Mouse (Mus musculus) embryonic facial prominence, embryonic 12.5 days (tissue): ENCODE measurements around the gene Diras1. TPM values are rescaled to one million over a fixed set of nuclear protein-coding genes. Genes with fewer than 3 reads are reported as not detected.

Source experiments
- ATAC-seq: fragments of 200-750 bp; cut with Nextera tagmentation; 2 replicates; pipeline ENCODE4 v1.8.0; 2017; ENCODE audit not compliant: insufficient number of reproducible peaks, insufficient read depth, low FRiP score, low TSS enrichment
- H3K27ac ChIP-seq: fragments of 300-500 bp; sonication (generic); 2 replicates; pipeline ENCODE4 v1.5.1; 2016; ENCODE audit warnings: mild to moderate bottlenecking
- H3K27me3 ChIP-seq: fragments of 300-500 bp; sonication (generic); 2 replicates; pipeline ENCODE4 v1.6.1; 2016; ENCODE audit warnings: mild to moderate bottlenecking, moderate library complexity
- H3K36me3 ChIP-seq: fragments of 300-500 bp; sonication (generic); 2 replicates; pipeline ENCODE4 v1.6.1; 2016; ENCODE audit warnings: mild to moderate bottlenecking
- H3K4me1 ChIP-seq: fragments of 300-500 bp; sonication (generic); 2 replicates; pipeline ENCODE4 v1.6.1; 2016
- H3K4me2 ChIP-seq: fragments of 300-500 bp; sonication (generic); replicated peaks from 2 replicates; pipeline ENCODE4 v1.6.1; 2016; ENCODE audit warnings: mild to moderate bottlenecking, moderate library complexity
- H3K4me3 ChIP-seq: fragments of 300-500 bp; sonication (generic); 2 replicates; pipeline ENCODE4 v1.5.1; 2016; ENCODE audit warnings: mild to moderate bottlenecking
- H3K9ac ChIP-seq: fragments of 300-500 bp; sonication (generic); 2 replicates; pipeline ENCODE4 v1.6.1; 2016; ENCODE audit warnings: mild to moderate bottlenecking, moderate library complexity
- H3K9me3 ChIP-seq: fragments of 300-500 bp; sonication (generic); 2 replicates; pipeline ENCODE4 v1.6.1; 2016; ENCODE audit warnings: mild to moderate bottlenecking, moderate library complexity
- WGBS: fragments of 180-500 bp; shearing (Covaris S2); methylation state at CpG from one replicate; pipeline ENCODE4 v1.1.7; 2016; 5-methylcytosine and 5-hydroxymethylcytosine counted together
- polyA plus RNA-seq: library from polyadenylated mRNA; unstranded; fragments of >200 nt; fragmentation: Nextera tagmentation; extraction: Ambion mirVana; gene quantifications from 2 replicates; pipeline ENCODE4 v1.2.1, GENCODE M21; 2016

The Diras1 gene
- polyA plus RNA-seq, 1 experiment from 2014 or later: 1.9 TPM

DNA sequence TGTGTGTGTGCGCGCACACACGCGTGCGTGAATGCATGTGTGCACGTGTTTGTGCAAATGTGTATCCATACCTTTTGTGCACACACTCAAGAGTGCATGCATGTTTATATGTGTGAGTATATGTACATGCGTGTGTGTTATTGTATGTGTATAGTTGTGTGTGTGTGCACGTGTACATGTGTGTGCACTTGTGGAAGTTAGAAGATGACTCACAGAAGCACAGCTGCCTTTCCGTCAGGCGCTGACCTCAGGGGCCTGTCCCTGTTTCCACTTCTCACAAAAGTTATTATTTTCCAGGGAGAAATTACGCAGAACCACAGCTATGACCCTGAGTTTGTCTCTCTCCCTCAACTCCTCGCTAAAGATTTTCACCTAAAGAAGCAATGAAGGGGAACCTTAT lies 41.2 kb downstream of the Diras1 start:
- Histone ChIP-seq H3K27me3 (peaks cover 39% of the 10 kb centered on the region), H3K27ac (no peak overlapping the region), H3K36me3 (no peaks in the 10 kb centered on the region), H3K4me2 (no peak overlapping the region), H3K4me3 (no peak overlapping the region), H3K9ac (no peak overlapping the region), H3K9me3 (no peaks in the 10 kb centered on the region), H3K4me1 (peaks cover 15% of the 10 kb centered on the region)
- 85% methylated on average over 12 of the region's 12 CpGs for WGBS
- ATAC-seq: no peak

GRCm38 (mm10) chr10:80982381-80982780 lies 43.1 kb downstream of the Diras1 start:
- no peak; the same call in 1 of the 2 replicates for ATAC-seq
- Histone ChIP-seq H3K4me3 (no peak overlapping the region), H3K4me1 (peaks cover 8% of the 10 kb centered on the region), H3K27ac (no peak overlapping the region), H3K9me3 (no peaks in the 10 kb centered on the region), H3K4me2 (no peak overlapping the region), H3K36me3 (no peaks in the 10 kb centered on the region), H3K27me3 (peaks cover 32% of the 10 kb centered on the region), H3K9ac (no peak overlapping the region)
- WGBS: 60% methylated on average over 4 of the region's 4 CpGs

- no peak overlapping the region for H3K27ac ChIP-seq
- H3K4me1 ChIP-seq: peaks cover 8% of the 10 kb centered on the region
- 62% methylated on average over 7 of the region's 7 CpGs for WGBS
- H3K27me3 ChIP-seq: peaks cover 28% of the 10 kb centered on the region
- ATAC-seq: no peak
- no peaks in the 10 kb centered on the region for H3K9me3 ChIP-seq
- H3K4me3 ChIP-seq: no peak overlapping the region
- no peak overlapping the region for H3K9ac ChIP-seq
- H3K36me3 ChIP-seq: no peaks in the 10 kb centered on the region
- H3K4me2 ChIP-seq: no peak overlapping the region
Observed at GRCm38 (mm10) chr10:80981564-80982112, 43.8 kb downstream of the Diras1 start.

- H3K9ac ChIP-seq: no peak overlapping the region
- H3K4me2 ChIP-seq: no peak overlapping the region
- H3K4me3 ChIP-seq: no peak overlapping the region
Observed at GRCm38 (mm10) chr10:80975478-80975877, 50.0 kb downstream of the Diras1 start.

GRCm38 (mm10) chr10:80973722-80974121 lies 51.7 kb downstream of the Diras1 start:
- Histone ChIP-seq H3K36me3 (no peaks in the 10 kb centered on the region), H3K4me1 (peaks cover 10% of the 10 kb centered on the region), H3K27ac (no peak overlapping the region), H3K9me3 (no peaks in the 10 kb centered on the region), H3K27me3 (no peaks in the 10 kb centered on the region), H3K4me3 (no peak overlapping the region), H3K4me2 (no peak overlapping the region), H3K9ac (no peak overlapping the region)
- WGBS: 75% methylated on average over 1 of the region's 1 CpGs
- ATAC-seq: no peak

More at GRCm38 (mm10) chr10:80975478-80975877, 50.0 kb downstream of the Diras1 start:
- no peak for ATAC-seq
- Histone ChIP-seq H3K4me1 (peaks cover 10% of the 10 kb centered on the region), H3K9me3 (no peaks in the 10 kb centered on the region), H3K27ac (no peak overlapping the region), H3K27me3 (no peaks in the 10 kb centered on the region), H3K36me3 (no peaks in the 10 kb centered on the region)
- 88% methylated on average over 11 of the region's 11 CpGs for WGBS

GRCm38 (mm10) chr10:80972071-80972987 lies 53.1 kb downstream of the Diras1 start:
- 47% methylated on average over 11 of the region's 11 CpGs for WGBS
- H3K36me3 ChIP-seq: no peaks in the 10 kb centered on the region
- H3K4me2 ChIP-seq: no peak overlapping the region
- no peak overlapping the region for H3K4me3 ChIP-seq
- peaks cover 11% of the 10 kb centered on the region for H3K4me1 ChIP-seq
- no peak for ATAC-seq
- no peak overlapping the region for H3K9ac ChIP-seq
- H3K9me3 ChIP-seq: no peaks in the 10 kb centered on the region
- no peak overlapping the region for H3K27ac ChIP-seq
- no peaks in the 10 kb centered on the region for H3K27me3 ChIP-seq

DNA sequence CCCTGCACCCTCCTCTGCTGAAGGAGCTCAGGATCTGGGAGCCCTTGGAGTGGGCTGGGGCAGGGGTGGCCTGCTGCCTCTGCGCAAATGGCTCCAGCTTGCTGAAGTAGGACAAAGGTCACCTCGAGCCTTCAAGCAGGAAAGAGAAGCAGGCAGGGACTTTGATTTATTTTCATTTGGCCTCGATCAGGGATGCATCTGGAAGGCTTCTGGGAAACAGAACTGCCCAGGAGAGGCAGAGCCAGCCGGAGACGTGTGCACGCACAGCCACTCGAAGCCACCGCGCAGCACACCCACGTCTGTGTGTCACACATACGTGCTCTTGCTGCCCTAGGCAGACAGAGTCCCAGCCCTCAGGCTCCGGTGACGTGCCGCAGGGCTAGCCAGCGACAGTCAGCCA lies 53.9 kb downstream of the Diras1 start:
- H3K27me3 ChIP-seq: no peaks in the 10 kb centered on the region

GRCm38 (mm10) chr10:80970159-80970558 lies 55.3 kb downstream of the Diras1 start:
- 83% methylated on average over 8 of the region's 8 CpGs for WGBS
- Histone ChIP-seq H3K9ac (no peak overlapping the region), H3K27ac (no peak overlapping the region), H3K27me3 (no peaks in the 10 kb centered on the region), H3K36me3 (no peaks in the 10 kb centered on the region), H3K4me3 (no peak overlapping the region), H3K4me2 (no peak overlapping the region), H3K4me1 (peaks cover 18% of the 10 kb centered on the region), H3K9me3 (no peaks in the 10 kb centered on the region)
- no peak for ATAC-seq

More for the DNA sequence above, 53.9 kb downstream of the Diras1 start:
- no peak overlapping the region for H3K4me2 ChIP-seq
- H3K27ac ChIP-seq: no peak overlapping the region
- ATAC-seq: no peak
- no peak overlapping the region for H3K4me3 ChIP-seq
- H3K36me3 ChIP-seq: no peaks in the 10 kb centered on the region
- peaks cover 18% of the 10 kb centered on the region for H3K4me1 ChIP-seq
- no peak overlapping the region for H3K9ac ChIP-seq
- H3K9me3 ChIP-seq: no peaks in the 10 kb centered on the region
- 76% methylated on average over 15 of the region's 15 CpGs for WGBS

Other genes starting within 250 kb of the Diras1 start
- 64.8 and 71.7 TPM in 2 replicates for gene Sf3a2, start 227.5 kb downstream of the Diras1 start, polyA plus RNA-seq
- gene Plekhj1, start 227.0 kb downstream of the Diras1 start, polyA plus RNA-seq: 132 and 142 TPM in 2 replicates
- gene Amh, start 220.4 kb downstream of the Diras1 start, polyA plus RNA-seq: not detected in 2 replicates
- gene Jsrp1, start 212.2 kb downstream of the Diras1 start, polyA plus RNA-seq: 1.6 and 1.8 TPM in 2 replicates
- 1,786 and 1,871 TPM in 2 replicates for gene Oaz1, start 199.0 kb downstream of the Diras1 start, polyA plus RNA-seq
- 1.7 and 2.1 TPM in 2 replicates for gene Lingo3, start 181.6 kb downstream of the Diras1 start, polyA plus RNA-seq
- gene Lsm7, start 170.5 kb downstream of the Diras1 start, polyA plus RNA-seq: 314 and 329 TPM in 2 replicates
- 52.0 and 53.0 TPM in 2 replicates for gene Sppl2b, start 170.4 kb downstream of the Diras1 start, polyA plus RNA-seq
- gene Tmprss9, start 153.8 kb downstream of the Diras1 start, polyA plus RNA-seq: 0.09 and 0.10 TPM in 2 replicates
- 308 and 322 TPM in 2 replicates for gene Timm13, start 124.7 kb downstream of the Diras1 start, polyA plus RNA-seq
- gene Lmnb2, start 107.4 kb downstream of the Diras1 start, polyA plus RNA-seq: 70.3 TPM in 2 replicates
- gene Gadd45b, start 95.6 kb downstream of the Diras1 start, polyA plus RNA-seq: 15.9 and 20.5 TPM in 2 replicates
- gene Gng7, start 10.7 kb downstream of the Diras1 start, polyA plus RNA-seq: 11.0 and 11.4 TPM in 2 replicates
- gene Slc39a3, start 11.8 kb upstream of the Diras1 start, polyA plus RNA-seq: 21.8 and 21.9 TPM in 2 replicates
- 242 and 251 TPM in 2 replicates for gene Sgta, start 34.5 kb upstream of the Diras1 start, polyA plus RNA-seq
- 68.2 and 71.3 TPM in 2 replicates for gene Thop1, start 44.4 kb upstream of the Diras1 start, polyA plus RNA-seq
- gene Creb3l3, start 73.2 kb upstream of the Diras1 start, polyA plus RNA-seq: 0.31 and 0.69 TPM in 2 replicates
- gene Map2k2, start 80.3 kb upstream of the Diras1 start, polyA plus RNA-seq: 230 and 238 TPM in 2 replicates
- 21.7 and 22.3 TPM in 2 replicates for gene Zbtb7a, start 109.6 kb upstream of the Diras1 start, polyA plus RNA-seq
- gene Pias4, start 142.3 kb upstream of the Diras1 start, polyA plus RNA-seq: 57.5 and 62.0 TPM in 2 replicates
- gene Eef2, start 151.0 kb upstream of the Diras1 start, polyA plus RNA-seq: 552 and 562 TPM in 2 replicates
- gene Dapk3, start 157.3 kb upstream of the Diras1 start, polyA plus RNA-seq: 79.5 and 85.3 TPM in 2 replicates
- not detected in 2 replicates for gene 4930442H23Rik, start 158.2 kb upstream of the Diras1 start, polyA plus RNA-seq
- gene Nmrk2, start 176.4 kb upstream of the Diras1 start, polyA plus RNA-seq: 0.20 TPM in 1 of 2 replicates, not detected in the other
- 3.0 and 3.8 TPM in 2 replicates for gene Atcay, start 205.2 kb upstream of the Diras1 start, polyA plus RNA-seq
- gene Zfr2, start 207.5 kb upstream of the Diras1 start, polyA plus RNA-seq: 13.2 and 13.4 TPM in 2 replicates
- gene Matk, start 227.3 kb upstream of the Diras1 start, polyA plus RNA-seq: 5.6 and 7.2 TPM in 2 replicates
- gene Mrpl54, start 241.3 kb upstream of the Diras1 start, polyA plus RNA-seq: 194 and 205 TPM in 2 replicates
- gene Apba3, start 241.3 kb upstream of the Diras1 start, polyA plus RNA-seq: 53.9 and 55.4 TPM in 2 replicates